Mouse (Mus musculus): ENCODE data around the gene Pde1c. TPM values are rescaled to one million over a fixed set of nuclear protein-coding genes. Genes with fewer than 3 reads are reported as not detected.

The Pde1c gene
- polyA plus RNA-seq, 1 experiment from 2014 or later, result 11.2 TPM

GRCm38 (mm10) chr6:56425846-56426245 lies 143.1 kb downstream of the Pde1c start:
- no peaks in the 10 kb centered on the region for H3K27me3 ChIP-seq
- no peak overlapping the region for H3K27ac ChIP-seq
- H3K4me3 ChIP-seq, result no peak overlapping the region
- no peaks in the 10 kb centered on the region for H3K4me1 ChIP-seq (replicated peaks)
- H3K4me2 ChIP-seq, result no peak overlapping the region
- H3K36me3 ChIP-seq, result no peaks in the 10 kb centered on the region
- ATAC-seq (replicated peaks; ENCODE audit: insufficient number of reproducible peaks, insufficient read depth, low FRiP score, low read depth), result no peak
- H3K9me3 ChIP-seq (replicated peaks), result no peaks in the 10 kb centered on the region
- H3K9ac ChIP-seq, result no peak overlapping the region
- 83% methylated on average over 5 of the region's 5 CpGs for WGBS

DNA sequence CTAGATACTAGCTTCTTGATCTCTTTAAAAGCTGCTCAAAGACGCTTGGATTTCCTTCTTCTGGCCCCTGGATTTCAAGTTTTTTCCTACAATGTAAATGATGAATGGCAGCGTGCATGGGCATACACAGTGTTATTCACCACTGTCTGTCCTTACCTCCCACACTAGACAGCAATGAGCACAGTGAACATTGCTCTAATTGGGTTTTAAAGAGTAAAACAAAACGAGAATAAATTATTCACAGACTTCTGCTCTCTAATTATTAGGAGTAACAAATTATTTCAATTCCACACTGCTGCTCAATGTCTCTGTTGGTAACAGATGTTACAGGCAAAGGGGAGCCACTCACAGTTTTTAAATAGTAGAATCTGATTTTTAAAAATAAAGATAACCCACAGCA lies 146.0 kb downstream of the Pde1c start:
- Histone ChIP-seq H3K4me3 (no peak overlapping the region), H3K27ac (no peak overlapping the region), H3K4me1 (replicated peaks) (no peaks in the 10 kb centered on the region), H3K4me2 (no peak overlapping the region), H3K9ac (no peak overlapping the region), H3K36me3 (no peaks in the 10 kb centered on the region), H3K9me3 (replicated peaks) (no peaks in the 10 kb centered on the region), H3K27me3 (no peaks in the 10 kb centered on the region)
- WGBS, result 74% methylated on average over 3 of the region's 3 CpGs
- ATAC-seq (replicated peaks; ENCODE audit: insufficient number of reproducible peaks, insufficient read depth, low FRiP score, low read depth), result no peak

- WGBS, result 70% methylated on average over 4 of the region's 4 CpGs
- no peak overlapping the region for H3K9ac ChIP-seq
- H3K27me3 ChIP-seq, result no peaks in the 10 kb centered on the region
- H3K4me3 ChIP-seq, result no peak overlapping the region
- H3K9me3 ChIP-seq (replicated peaks), result no peaks in the 10 kb centered on the region
- H3K4me2 ChIP-seq, result no peak overlapping the region
- no peaks in the 10 kb centered on the region for H3K36me3 ChIP-seq
- H3K4me1 ChIP-seq (replicated peaks), result no peaks in the 10 kb centered on the region
- H3K27ac ChIP-seq, result no peak overlapping the region
- ATAC-seq (replicated peaks; ENCODE audit: insufficient number of reproducible peaks, insufficient read depth, low FRiP score, low read depth), result no peak
Measured at GRCm38 (mm10) chr6:56416191-56416590, 152.7 kb downstream of the Pde1c start.

DNA sequence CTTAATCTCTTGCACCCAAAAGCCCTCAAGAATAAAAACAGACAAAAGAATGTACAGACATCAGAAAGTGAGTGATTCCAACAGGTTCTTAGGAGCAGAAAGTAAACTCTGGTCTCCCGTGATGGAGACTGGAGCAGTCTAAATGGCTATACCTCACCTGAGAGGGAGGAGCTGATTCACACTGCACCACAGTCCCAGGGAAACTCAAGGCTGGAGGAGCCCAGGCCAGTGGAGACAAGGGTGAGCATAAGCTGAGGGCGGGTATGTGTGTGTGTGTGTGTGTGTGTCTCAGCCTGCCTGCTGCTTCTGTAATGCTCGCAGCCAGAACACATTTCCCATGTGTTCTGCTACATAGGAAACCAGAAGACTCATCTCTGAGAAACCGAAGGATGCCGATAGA lies 179.7 kb downstream of the Pde1c start:
- no peak for ATAC-seq (replicated peaks; ENCODE audit: insufficient number of reproducible peaks, insufficient read depth, low FRiP score, low read depth)
- Histone ChIP-seq H3K27me3 (no peaks in the 10 kb centered on the region), H3K9me3 (replicated peaks) (no peaks in the 10 kb centered on the region), H3K4me2 (no peak overlapping the region), H3K9ac (no peak overlapping the region), H3K27ac (no peak overlapping the region), H3K36me3 (no peaks in the 10 kb centered on the region), H3K4me1 (replicated peaks) (no peaks in the 10 kb centered on the region; the same call in 1 of the 2 replicates), H3K4me3 (no peak overlapping the region)
- whole genome bisulfite sequencing, result 82% methylated on average over 5 of the region's 5 CpGs

GRCm38 (mm10) chr6:56376359-56376758 lies 192.5 kb downstream of the Pde1c start:
- no peaks in the 10 kb centered on the region for H3K27me3 ChIP-seq
- no peak overlapping the region for H3K27ac ChIP-seq

GRCm38 (mm10) chr6:56374180-56374579 lies 194.7 kb downstream of the Pde1c start:
- ATAC-seq (replicated peaks; ENCODE audit: insufficient number of reproducible peaks, insufficient read depth, low FRiP score, low read depth), result no peak
- Histone ChIP-seq H3K4me2 (no peak overlapping the region), H3K4me3 (no peak overlapping the region), H3K4me1 (replicated peaks) (peaks cover 29% of the 10 kb centered on the region), H3K9ac (no peak overlapping the region), H3K9me3 (replicated peaks) (no peaks in the 10 kb centered on the region), H3K27ac (peak overlapping the region; percentile 82), H3K36me3 (no peaks in the 10 kb centered on the region), H3K27me3 (no peaks in the 10 kb centered on the region)
- 87% methylated on average over 5 of the region's 5 CpGs for WGBS

More at GRCm38 (mm10) chr6:56376359-56376758, 192.5 kb downstream of the Pde1c start:
- no peaks in the 10 kb centered on the region for H3K36me3 ChIP-seq
- peaks cover 29% of the 10 kb centered on the region for H3K4me1 ChIP-seq (replicated peaks)
- 84% methylated on average over 3 of the region's 3 CpGs for WGBS
- ATAC-seq (replicated peaks; ENCODE audit: insufficient number of reproducible peaks, insufficient read depth, low FRiP score, low read depth), result no peak
- H3K9me3 ChIP-seq (replicated peaks), result no peaks in the 10 kb centered on the region
- H3K4me2 ChIP-seq, result no peak overlapping the region
- H3K9ac ChIP-seq, result no peak overlapping the region
- H3K4me3 ChIP-seq, result no peak overlapping the region

DNA sequence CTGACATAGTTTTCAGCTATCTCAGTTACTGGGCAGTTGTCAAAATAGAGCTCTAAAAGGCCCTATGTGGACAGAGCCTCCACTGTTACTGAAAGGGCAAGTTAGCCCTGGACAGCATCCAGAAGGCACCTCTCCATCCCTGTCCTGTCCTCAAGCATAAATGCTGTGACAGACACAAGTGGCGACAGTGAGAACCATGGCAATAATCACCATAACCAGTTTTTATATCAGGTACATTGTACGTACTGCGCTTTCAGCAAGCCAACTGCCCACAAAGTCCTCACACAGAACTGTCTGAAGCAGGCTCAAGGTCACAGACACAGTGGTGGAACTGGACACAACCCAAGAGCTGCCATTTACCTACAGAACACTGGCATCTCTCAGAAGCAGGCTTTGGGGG lies 195.2 kb downstream of the Pde1c start:
- Histone ChIP-seq H3K9me3 (replicated peaks) (no peaks in the 10 kb centered on the region), H3K4me1 (replicated peaks) (peaks cover 29% of the 10 kb centered on the region), H3K27ac (peak overlapping the region; percentile 82), H3K4me3 (no peak overlapping the region), H3K36me3 (no peaks in the 10 kb centered on the region), H3K4me2 (peak overlapping the region; percentile 10; the same call in 1 of the 2 replicates), H3K9ac (no peak overlapping the region), H3K27me3 (no peaks in the 10 kb centered on the region)
- peak; percentile 87 for ATAC-seq (replicated peaks; ENCODE audit: insufficient number of reproducible peaks, insufficient read depth, low FRiP score, low read depth)
- WGBS, result 37% methylated on average over 3 of the region's 3 CpGs

DNA sequence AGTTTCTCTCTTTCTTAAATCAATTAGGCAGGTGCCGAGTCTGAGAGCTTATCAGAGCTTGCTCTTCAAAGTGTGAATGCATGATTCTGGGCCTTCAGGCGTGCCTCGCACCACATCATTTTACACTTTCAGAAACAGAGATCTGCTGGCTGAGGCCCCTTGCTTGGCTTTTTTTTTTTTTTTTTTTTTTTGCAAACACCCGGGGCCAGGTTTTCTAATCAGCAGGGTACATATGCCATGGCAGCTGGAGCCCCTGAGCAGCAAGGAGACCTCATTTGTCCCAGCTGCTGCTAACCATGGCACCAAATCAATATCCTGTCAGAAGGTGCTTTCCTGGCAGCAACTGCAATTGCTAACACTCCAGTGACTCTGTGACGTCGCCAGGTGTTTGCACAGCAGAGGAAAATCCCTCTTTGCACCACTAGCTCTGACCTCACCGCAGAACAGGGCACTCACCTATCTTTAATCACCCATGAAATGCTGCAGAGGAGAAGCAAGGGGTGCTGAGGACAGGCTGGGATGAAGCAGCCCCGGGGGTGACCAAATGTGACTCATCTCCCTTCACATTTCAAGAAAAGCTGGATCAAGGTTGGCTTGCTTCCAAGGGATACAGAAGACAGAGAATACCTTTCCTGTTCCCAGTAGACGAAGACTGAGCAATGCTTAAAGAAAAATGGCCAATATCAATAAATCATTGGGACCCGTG lies 195.7 kb downstream of the Pde1c start:
- Histone ChIP-seq H3K9me3 (replicated peaks) (no peaks in the 10 kb centered on the region), H3K9ac (no peak overlapping the region), H3K4me3 (no peak overlapping the region), H3K27me3 (no peaks in the 10 kb centered on the region), H3K27ac (peak overlapping the region; percentile 82), H3K4me2 (peak overlapping the region; percentile 10; the same call in 1 of the 2 replicates), H3K4me1 (replicated peaks) (peaks cover 27% of the 10 kb centered on the region), H3K36me3 (no peaks in the 10 kb centered on the region)
- peak; percentile 61 for ATAC-seq (replicated peaks; ENCODE audit: insufficient number of reproducible peaks, insufficient read depth, low FRiP score, low read depth)
- WGBS, result 25% methylated on average over 10 of the region's 10 CpGs

GRCm38 (mm10) chr6:56369462-56369861 lies 199.4 kb downstream of the Pde1c start:
- 83% methylated on average over 13 of the region's 13 CpGs for WGBS
- H3K4me1 ChIP-seq (replicated peaks), result peaks cover 27% of the 10 kb centered on the region
- no peak overlapping the region for H3K4me3 ChIP-seq
- no peak overlapping the region for H3K4me2 ChIP-seq
- H3K9ac ChIP-seq, result no peak overlapping the region
- no peaks in the 10 kb centered on the region for H3K36me3 ChIP-seq
- no peaks in the 10 kb centered on the region for H3K27me3 ChIP-seq
- no peak overlapping the region for H3K27ac ChIP-seq
- ATAC-seq (replicated peaks; ENCODE audit: insufficient number of reproducible peaks, insufficient read depth, low FRiP score, low read depth), result no peak
- no peaks in the 10 kb centered on the region for H3K9me3 ChIP-seq (replicated peaks)

- H3K4me1 ChIP-seq (replicated peaks), result peaks cover 14% of the 10 kb centered on the region
- H3K9me3 ChIP-seq (replicated peaks), result no peaks in the 10 kb centered on the region
- H3K27ac ChIP-seq, result no peak overlapping the region
- H3K27me3 ChIP-seq, result no peaks in the 10 kb centered on the region
- ATAC-seq (replicated peaks; ENCODE audit: insufficient number of reproducible peaks, insufficient read depth, low FRiP score, low read depth), result no peak
- H3K9ac ChIP-seq, result no peak overlapping the region
- WGBS, result 50% methylated on average over 1 of the region's 1 CpGs
- no peaks in the 10 kb centered on the region for H3K36me3 ChIP-seq
- H3K4me2 ChIP-seq, result no peak overlapping the region
- no peak overlapping the region for H3K4me3 ChIP-seq
Measured at GRCm38 (mm10) chr6:56368116-56368515, 200.8 kb downstream of the Pde1c start.

- H3K9ac ChIP-seq, result no peak overlapping the region
- no peak overlapping the region for H3K4me3 ChIP-seq
- H3K36me3 ChIP-seq, result no peaks in the 10 kb centered on the region
- no peaks in the 10 kb centered on the region for H3K27me3 ChIP-seq
- H3K4me1 ChIP-seq (replicated peaks), result peaks cover 7% of the 10 kb centered on the region
- H3K9me3 ChIP-seq (replicated peaks), result no peaks in the 10 kb centered on the region
- ATAC-seq (replicated peaks; ENCODE audit: insufficient number of reproducible peaks, insufficient read depth, low FRiP score, low read depth), result no peak
- H3K4me2 ChIP-seq, result no peak overlapping the region
- H3K27ac ChIP-seq, result no peak overlapping the region
Measured at GRCm38 (mm10) chr6:56367257-56367656, 201.6 kb downstream of the Pde1c start.

- 2% methylated on average over 5 of the region's 5 CpGs for whole genome bisulfite sequencing
- ATAC-seq (replicated peaks; ENCODE audit: insufficient number of reproducible peaks, insufficient read depth, low FRiP score, low read depth), result peak; percentile 40; the same call in 1 of the 2 replicates
- H3K27me3 ChIP-seq, result no peaks in the 10 kb centered on the region
- no peaks in the 10 kb centered on the region for H3K9me3 ChIP-seq (replicated peaks)
- H3K4me2 ChIP-seq, result peak overlapping the region; percentile 79
- no peaks in the 10 kb centered on the region for H3K36me3 ChIP-seq
- no peak overlapping the region for H3K9ac ChIP-seq
- no peak overlapping the region for H3K27ac ChIP-seq
- H3K4me3 ChIP-seq, result peak overlapping the region; percentile 56
- peaks cover 12% of the 10 kb centered on the region for H3K4me1 ChIP-seq (replicated peaks)
Measured at GRCm38 (mm10) chr6:56362650-56363049, 206.3 kb downstream of the Pde1c start.

Data from heart, embryonic 15.5 days (tissue).